Mouse (Mus musculus): ENCODE data around the gene Mtfmt.

DNA sequence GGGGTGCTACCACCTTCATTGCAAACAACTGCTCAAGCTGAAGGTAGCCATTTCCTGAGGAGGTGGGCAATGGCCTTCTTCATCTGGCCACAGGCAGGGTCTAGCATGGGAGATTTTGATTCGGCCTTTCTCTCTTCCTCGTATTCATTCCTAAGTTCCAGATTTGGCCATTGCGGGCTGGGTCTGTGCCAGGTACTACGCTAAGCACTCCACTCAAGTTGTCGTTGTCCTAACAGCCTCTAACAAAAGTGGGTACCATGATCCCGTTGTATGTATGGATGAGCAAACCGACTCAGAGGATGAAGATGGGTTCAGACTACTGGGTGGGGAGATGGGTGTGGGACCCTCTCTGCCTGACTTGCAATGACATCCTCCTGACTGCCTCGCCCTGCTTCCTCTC is 25.2 kb upstream of the Mtfmt start:
- TF ChIP-seq POLR2A (IDR thresholded peaks at IDR 0.05; ENCODE audit: insufficient read depth, low read depth, low read length) (no peak), CTCF (IDR thresholded peaks at IDR 0.05) (no peak), EP300 (IDR thresholded peaks at IDR 0.05; ENCODE audit: insufficient read depth, low read depth, low read length) (no peak)

Measured in heart, adult 2 months (tissue).